Comparison of ENCODE assay signal across 8 mouse cellular contexts in the genomic region with DNA sequence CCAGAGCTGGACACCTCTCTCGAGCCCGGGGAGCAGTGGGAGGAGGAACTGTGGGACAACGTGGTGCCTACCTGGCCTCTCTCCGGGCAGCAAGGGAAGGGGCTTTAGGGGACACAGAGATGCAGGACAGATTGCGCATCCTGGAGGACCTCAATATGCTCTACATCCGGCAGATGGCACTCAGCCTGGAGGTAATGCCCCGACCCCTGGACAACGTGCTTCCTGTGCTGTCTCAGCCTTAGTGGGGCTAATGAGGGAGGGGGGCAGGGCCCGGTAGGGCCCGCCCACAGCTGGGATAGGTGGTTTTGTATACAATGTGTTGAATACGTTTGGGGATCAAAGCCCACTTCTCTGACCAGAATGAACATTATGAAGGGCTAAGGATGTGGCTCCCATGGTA. TPM values are rescaled to one million over a fixed set of nuclear protein-coding genes. Genes with fewer than 3 reads are reported as not detected.
DNase-seq lines count a peak whose midpoint lies in the region; ATAC-seq and TF ChIP-seq lines count a peak whose summit lies in the region.

No protein-coding gene starts in this region.

- peak overlapping the region; percentile 20 for H3K4me3 ChIP-seq in cerebellum, adult 2 months (replicated peaks; ENCODE audit: insufficient read depth, low read depth, low read length)
- peak overlapping the region; percentile 64 for H3K4me3 ChIP-seq in heart, embryonic 13.5 days
- peak overlapping the region; percentile 47 for H3K4me3 ChIP-seq in limb, embryonic 11.5 days (ENCODE audit: low read depth, low read length)
- peak overlapping the region; percentile 45 for H3K4me3 ChIP-seq in neural tube, embryonic 12.5 days

- peak overlapping the region; percentile 72; the same call in 1 of the 2 replicates for H3K27ac ChIP-seq in cerebellum, adult 2 months (ENCODE audit: insufficient read depth, low read length)
- H3K27ac ChIP-seq in heart, embryonic 13.5 days (replicated peaks), result peak overlapping the region; percentile 99
- H3K27ac ChIP-seq in limb, embryonic 11.5 days (replicated peaks; ENCODE audit: low read depth, low read length), result peak overlapping the region; percentile 100
- H3K27ac ChIP-seq in neural tube, embryonic 12.5 days, result peak overlapping the region; percentile 92

- no peaks in the 10 kb centered on the region for H3K4me1 ChIP-seq in cerebellum, adult 2 months (ENCODE audit: control insufficient read depth, insufficient read depth, low read length)
- peaks cover 56% of the 10 kb centered on the region for H3K4me1 ChIP-seq in heart, embryonic 13.5 days
- peaks cover 41% of the 10 kb centered on the region for H3K4me1 ChIP-seq in limb, embryonic 11.5 days (ENCODE audit: control insufficient read depth, insufficient read depth, low read length)
- peaks cover 57% of the 10 kb centered on the region for H3K4me1 ChIP-seq in neural tube, embryonic 12.5 days

- TF ChIP-seq CTCF in cerebellum, adult 2 months (IDR thresholded peaks at IDR 0.05; ENCODE audit: borderline replicate concordance, insufficient read depth, low read depth, low read length), result no peak

- H3K36me3 ChIP-seq in heart, embryonic 13.5 days, result no peaks in the 10 kb centered on the region
- no peaks in the 10 kb centered on the region for H3K36me3 ChIP-seq in limb, embryonic 11.5 days (ENCODE audit: control insufficient read depth, insufficient read depth, low read length)
- H3K36me3 ChIP-seq in neural tube, embryonic 12.5 days, result no peaks in the 10 kb centered on the region

- no peak for DNase-seq in cerebellum, adult 2 months
- DNase-seq in cerebellum, postnatal 25 days, result no peak
- peak; percentile 56 for DNase-seq in Muller cell, postnatal 12 days (ENCODE audit: inconsistent ontology term)
- DNase-seq in limb, embryonic 11.5 days (ENCODE audit: low spot score), result no peak
- DNase-seq in urinary bladder, adult 2 months (ENCODE audit: low spot score), result no peak
- no peak for DNase-seq in left cerebral cortex, postnatal 14 days (ENCODE audit: low spot score in 2 of 2)

- WGBS in cerebellum, adult 2 months, result 7% methylated on average over 11 of the region's 11 CpGs
- 3% methylated on average over 11 of the region's 11 CpGs for WGBS in heart, embryonic 13.5 days
- under 1% methylated on average over 11 of the region's 11 CpGs for WGBS in limb, embryonic 11.5 days
- under 1% methylated on average over 11 of the region's 11 CpGs for WGBS in neural tube, embryonic 12.5 days

- peak overlapping the region; percentile 91 for H3K9ac ChIP-seq in heart, embryonic 13.5 days
- peak overlapping the region; percentile 63 for H3K9ac ChIP-seq in limb, embryonic 11.5 days (ENCODE audit: low read length)
- H3K9ac ChIP-seq in neural tube, embryonic 12.5 days, result peak overlapping the region; percentile 83

- TF ChIP-seq POLR2A in cerebellum, adult 2 months (IDR thresholded peaks at IDR 0.05; ENCODE audit: borderline replicate concordance, insufficient read depth, low read length), result no peak

- peak; percentile 27; the same call in 1 of the 2 replicates for ATAC-seq in heart, embryonic 13.5 days (ENCODE audit: extremely low read depth, insufficient number of reproducible peaks, low FRiP score, low TSS enrichment)
- peak; percentile 51 for ATAC-seq in limb, embryonic 11.5 days (ENCODE audit: insufficient number of reproducible peaks, low FRiP score, low TSS enrichment, low read depth)
- peak; percentile 25 for ATAC-seq in neural tube, embryonic 12.5 days (ENCODE audit: low FRiP score, low read depth)

- peak overlapping the region; percentile 88 for H3K4me2 ChIP-seq in heart, embryonic 13.5 days
- peak overlapping the region; percentile 69 for H3K4me2 ChIP-seq in limb, embryonic 11.5 days (ENCODE audit: low read depth, severe bottlenecking)
- peak overlapping the region; percentile 69 for H3K4me2 ChIP-seq in neural tube, embryonic 12.5 days (replicated peaks)

- intact Hi-C loops in left cerebral cortex, postnatal 14 days (cut with DNase I), result no loop called here

- no peaks in the 10 kb centered on the region; the same call in 1 of the 2 replicates for H3K27me3 ChIP-seq in cerebellum, adult 2 months (ENCODE audit: control insufficient read depth, insufficient read depth, low read length)
- peaks cover 5% of the 10 kb centered on the region; the same call in 1 of the 2 replicates for H3K27me3 ChIP-seq in heart, embryonic 13.5 days (replicated peaks)
- H3K27me3 ChIP-seq in limb, embryonic 11.5 days (ENCODE audit: control insufficient read depth, insufficient read depth, low read length), result no peaks in the 10 kb centered on the region
- peaks cover 10% of the 10 kb centered on the region; the same call in 1 of the 2 replicates for H3K27me3 ChIP-seq in neural tube, embryonic 12.5 days (replicated peaks)

- no peaks in the 10 kb centered on the region for H3K9me3 ChIP-seq in heart, embryonic 13.5 days
- H3K9me3 ChIP-seq in limb, embryonic 11.5 days (ENCODE audit: control insufficient read depth, low read length), result no peaks in the 10 kb centered on the region
- no peaks in the 10 kb centered on the region for H3K9me3 ChIP-seq in neural tube, embryonic 12.5 days

RNA-seq across cellular contexts. Expression of a gene that starts 2.8 kb away (rescaled TPM):
- 88.8 and 97.2 TPM in 2 replicates for polyA plus RNA-seq in cerebellum, adult 2 months (2012; rRNA removed)
- polyA plus RNA-seq in heart, embryonic 13.5 days (2015; fragmentation: Nextera tagmentation; extraction: Ambion mirVana), result 19.5 and 21.6 TPM in 2 replicates
- polyA plus RNA-seq in limb, embryonic 11.5 days (2014; fragmentation: Nextera tagmentation; extraction: Ambion mirVana), result 29.2 and 30.5 TPM in 2 replicates
- polyA plus RNA-seq in neural tube, embryonic 12.5 days (2016; fragmentation: Nextera tagmentation; extraction: Ambion mirVana), result 33.7 and 38.0 TPM in 2 replicates
- polyA plus RNA-seq in urinary bladder, adult 2 months (2012; rRNA removed), result 20.7 and 22.1 TPM in 2 replicates
- total RNA-seq in left cerebral cortex, postnatal 14 days (2021), result 10 to 100 TPM; 55.2 to 62.4 TPM

RNA-seq across cellular contexts. Expression of a gene that starts 12.8 kb away (rescaled TPM):
- 25.1 and 25.3 TPM in 2 replicates for polyA plus RNA-seq in cerebellum, adult 2 months (2012; rRNA removed)
- polyA plus RNA-seq in heart, embryonic 13.5 days (2015; fragmentation: Nextera tagmentation; extraction: Ambion mirVana), result 8.2 and 8.7 TPM in 2 replicates
- 20.8 and 21.7 TPM in 2 replicates for polyA plus RNA-seq in limb, embryonic 11.5 days (2014; fragmentation: Nextera tagmentation; extraction: Ambion mirVana)
- 17.6 and 18.7 TPM in 2 replicates for polyA plus RNA-seq in neural tube, embryonic 12.5 days (2016; fragmentation: Nextera tagmentation; extraction: Ambion mirVana)
- polyA plus RNA-seq in urinary bladder, adult 2 months (2012; rRNA removed), result 25.2 and 25.5 TPM in 2 replicates
- total RNA-seq in left cerebral cortex, postnatal 14 days (2021), result 10 to 100 TPM; 15.1 to 18.8 TPM

RNA-seq across cellular contexts. Expression of a gene that starts 16.7 kb away (rescaled TPM):
- 88.2 and 93.1 TPM in 2 replicates for polyA plus RNA-seq in cerebellum, adult 2 months (2012; rRNA removed)
- polyA plus RNA-seq in heart, embryonic 13.5 days (2015; fragmentation: Nextera tagmentation; extraction: Ambion mirVana), result 88.8 and 99.2 TPM in 2 replicates
- 153 and 182 TPM in 2 replicates for polyA plus RNA-seq in limb, embryonic 11.5 days (2014; fragmentation: Nextera tagmentation; extraction: Ambion mirVana)
- 233 and 254 TPM in 2 replicates for polyA plus RNA-seq in neural tube, embryonic 12.5 days (2016; fragmentation: Nextera tagmentation; extraction: Ambion mirVana)
- 85.6 and 89.2 TPM in 2 replicates for polyA plus RNA-seq in urinary bladder, adult 2 months (2012; rRNA removed)
- 10 to 100 TPM; 44.2 to 53.8 TPM for total RNA-seq in left cerebral cortex, postnatal 14 days (2021)

RNA-seq across cellular contexts. Expression of a gene that starts 18.1 kb away (rescaled TPM):
- 22.7 and 29.1 TPM in 2 replicates for polyA plus RNA-seq in cerebellum, adult 2 months (2012; rRNA removed)
- polyA plus RNA-seq in heart, embryonic 13.5 days (2015; fragmentation: Nextera tagmentation; extraction: Ambion mirVana), result 7.0 and 7.5 TPM in 2 replicates
- polyA plus RNA-seq in limb, embryonic 11.5 days (2014; fragmentation: Nextera tagmentation; extraction: Ambion mirVana), result 11.5 and 13.7 TPM in 2 replicates
- polyA plus RNA-seq in neural tube, embryonic 12.5 days (2016; fragmentation: Nextera tagmentation; extraction: Ambion mirVana), result 11.5 and 13.5 TPM in 2 replicates
- 4.9 and 5.6 TPM in 2 replicates for polyA plus RNA-seq in urinary bladder, adult 2 months (2012; rRNA removed)
- 10 to 100 TPM; 29.0 to 31.6 TPM for total RNA-seq in left cerebral cortex, postnatal 14 days (2021)

RNA-seq across cellular contexts. Expression of a gene that starts 18.1 kb away (rescaled TPM):
- polyA plus RNA-seq in cerebellum, adult 2 months (2012; rRNA removed), result 6.6 and 8.1 TPM in 2 replicates
- polyA plus RNA-seq in heart, embryonic 13.5 days (2015; fragmentation: Nextera tagmentation; extraction: Ambion mirVana), result 0.55 and 0.64 TPM in 2 replicates
- polyA plus RNA-seq in limb, embryonic 11.5 days (2014; fragmentation: Nextera tagmentation; extraction: Ambion mirVana), result 0.58 and 1.1 TPM in 2 replicates
- polyA plus RNA-seq in neural tube, embryonic 12.5 days (2016; fragmentation: Nextera tagmentation; extraction: Ambion mirVana), result 2.6 TPM in 2 replicates
- 1.2 and 1.5 TPM in 2 replicates for polyA plus RNA-seq in urinary bladder, adult 2 months (2012; rRNA removed)
- 10 to 100 TPM; 31.4 to 32.5 TPM for total RNA-seq in left cerebral cortex, postnatal 14 days (2021)
